Mouse (Mus musculus): Measurements from ENCODE around the gene 1700016H13Rik. TPM values are rescaled to one million over a fixed set of nuclear protein-coding genes. Genes with fewer than 3 reads are reported as not detected.

The 1700016H13Rik gene
- polyA plus RNA-seq, 1 experiment from 2014 or later = 0.41 TPM

- Histone ChIP-seq H3K27me3 (ENCODE audit: control insufficient read depth, insufficient read depth, low read length) (no peaks in the 10 kb centered on the region), H3K36me3 (replicated peaks; ENCODE audit: control insufficient read depth, insufficient read depth) (no peaks in the 10 kb centered on the region), H3K9ac (no peak overlapping the region), H3K4me3 (replicated peaks; ENCODE audit: low read length) (no peak overlapping the region), H3K27ac (no peak overlapping the region), H3K4me1 (replicated peaks; ENCODE audit: control insufficient read depth, insufficient read depth, low read length) (no peaks in the 10 kb centered on the region; the same call in 1 of the 2 replicates), H3K9me3 (ENCODE audit: control insufficient read depth, low read length) (no peaks in the 10 kb centered on the region), H3K4me2 (replicated peaks) (no peak overlapping the region)
- ATAC-seq (ENCODE audit: low FRiP score) = no peak
- no peak for DNase-seq (ENCODE audit: low spot score)
- WGBS = 80% methylated on average over 9 of the region's 9 CpGs
Observed at GRCm38 (mm10) chr5:103598264-103598663, 57.5 kb downstream of the 1700016H13Rik start.

Other genes with a start within 250 kb of the 1700016H13Rik start
- 6.8 and 7.8 TPM in 2 replicates for gene Ptpn13, start 230.8 kb downstream of the 1700016H13Rik start, polyA plus RNA-seq (2014; fragmentation: Nextera tagmentation; extraction: Ambion mirVana)
- 0.38 and 0.52 TPM in 2 replicates for gene Slc10a6, start 26.6 kb downstream of the 1700016H13Rik start, polyA plus RNA-seq (2014; fragmentation: Nextera tagmentation; extraction: Ambion mirVana)
- gene Aff1, start 36.4 kb upstream of the 1700016H13Rik start, polyA plus RNA-seq (2014; fragmentation: Nextera tagmentation; extraction: Ambion mirVana) = 2.7 and 3.9 TPM in 2 replicates

Data from hindbrain, embryonic 14.5 days (tissue).